Mouse (Mus musculus) stomach, postnatal 0 days (tissue): ENCODE measurements around the gene Morn4. TPM values are rescaled to one million over a fixed set of nuclear protein-coding genes. Genes with fewer than 3 reads are reported as not detected.

Experiments
- ATAC-seq: fragments of 200-750 bp; cut with Nextera tagmentation; 2 replicates; pipeline ENCODE4 v1.8.0; 2017; ENCODE audit not compliant: low FRiP score, low TSS enrichment
- DNase-seq: peaks from one replicate; pipeline ENCODE4 v3.0.0-alpha.2; 2016; ENCODE audit warnings: low spot score
- H3K27ac ChIP-seq: fragments of 300-500 bp; sonication (generic); replicated peaks from 2 replicates; pipeline ENCODE4 v1.5.1; 2014; ENCODE audit warnings: mild to moderate bottlenecking, control low read depth
- H3K27me3 ChIP-seq: fragments of 300-500 bp; sonication (generic); 2 replicates; pipeline ENCODE4 v1.6.1; 2014; ENCODE audit warnings: low read length; ENCODE audit not compliant: control insufficient read depth, insufficient read depth
- H3K36me3 ChIP-seq: fragments of 300-500 bp; sonication (generic); 2 replicates; pipeline ENCODE4 v1.6.1; 2014; ENCODE audit warnings: low read length, mixed read lengths; ENCODE audit not compliant: control insufficient read depth, insufficient read depth
- H3K4me1 ChIP-seq: fragments of 300-500 bp; sonication (generic); replicated peaks from 2 replicates; pipeline ENCODE4 v1.6.1; 2014; ENCODE audit warnings: antibody characterized with exemption; ENCODE audit not compliant: control insufficient read depth, insufficient read depth
- H3K4me2 ChIP-seq: fragments of 300-500 bp; sonication (generic); replicated peaks from 2 replicates; pipeline ENCODE4 v1.6.1; 2014; ENCODE audit warnings: low read depth, mild to moderate bottlenecking, control low read depth, moderate library complexity
- H3K4me3 ChIP-seq: fragments of 300-500 bp; sonication (generic); 2 replicates; pipeline ENCODE4 v1.5.1; 2014; ENCODE audit warnings: low read depth, low read length, control low read depth
- H3K9ac ChIP-seq: fragments of 300-500 bp; sonication (generic); 2 replicates; pipeline ENCODE4 v1.6.1; 2014; ENCODE audit warnings: mild to moderate bottlenecking, low read length, control low read depth, mixed read lengths
- H3K9me3 ChIP-seq: fragments of 300-500 bp; sonication (generic); 2 replicates; pipeline ENCODE4 v1.6.1; 2016; ENCODE audit warnings: low read length; ENCODE audit not compliant: control insufficient read depth
- CTCF ChIP-seq: IDR thresholded peaks from 2 replicates; pipeline ENCODE4 v1.5.1; 2016; ENCODE audit warnings: antibody characterized with exemption, low read depth, mild to moderate bottlenecking, moderate library complexity
- EP300 ChIP-seq: optimal IDR thresholded peaks from 2 replicates; pipeline ENCODE3; 2016; ENCODE audit warnings: antibody characterized with exemption
- WGBS: fragments of 180-500 bp; shearing (Covaris S2); extraction: QIAGEN DNeasy Blood & Tissue Kit; methylation state at CpG from one replicate; pipeline ENCODE4 v1.1.7; 2014; 5-methylcytosine and 5-hydroxymethylcytosine counted together
- polyA plus RNA-seq: library from polyadenylated mRNA; unstranded; fragments of >200 nt; fragmentation: Nextera tagmentation; extraction: Ambion mirVana; gene quantifications from 2 replicates; pipeline ENCODE4 v1.2.1, GENCODE M21; 2015

The Morn4 gene
- polyA plus RNA-seq, 1 experiment from 2014 or later: 7.3 TPM

DNA sequence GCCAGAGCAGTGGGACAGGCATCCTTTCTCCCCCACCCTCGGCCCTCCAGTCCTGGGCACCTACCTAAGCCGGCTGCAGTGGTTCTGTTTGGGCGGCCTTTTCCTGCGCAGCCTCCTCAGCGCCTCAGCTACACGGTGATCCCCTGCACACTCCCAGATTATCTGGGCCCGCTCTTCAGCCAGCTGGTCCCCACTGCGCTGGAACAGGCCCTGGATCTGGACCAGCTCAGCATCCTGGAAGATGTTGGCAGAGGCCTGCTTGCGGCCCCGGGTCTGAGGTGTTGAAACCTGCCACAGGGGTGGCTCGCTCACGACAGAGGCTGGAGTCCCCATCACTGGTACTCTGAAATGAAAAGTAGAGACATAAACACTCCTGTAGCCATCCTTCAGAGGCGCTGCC, 38.5 kb upstream of the Morn4 start:
- TF ChIP-seq EP300 (no peak), CTCF (no peak)
- Histone ChIP-seq H3K4me2 (no peak overlapping the region), H3K27ac (no peak overlapping the region), H3K4me1 (0 out of 2 replicates have a peak, but pooled peaks cover 2% of the 10 kb centered on the region), H3K36me3 (peaks cover 22% of the 10 kb centered on the region), H3K4me3 (no peak overlapping the region), H3K27me3 (no peaks in the 10 kb centered on the region), H3K9me3 (no peaks in the 10 kb centered on the region), H3K9ac (no peak overlapping the region)
- ATAC-seq (no peak), DNase-seq (no peak)
- 83% methylated on average over 13 of the region's 13 CpGs for WGBS

DNA sequence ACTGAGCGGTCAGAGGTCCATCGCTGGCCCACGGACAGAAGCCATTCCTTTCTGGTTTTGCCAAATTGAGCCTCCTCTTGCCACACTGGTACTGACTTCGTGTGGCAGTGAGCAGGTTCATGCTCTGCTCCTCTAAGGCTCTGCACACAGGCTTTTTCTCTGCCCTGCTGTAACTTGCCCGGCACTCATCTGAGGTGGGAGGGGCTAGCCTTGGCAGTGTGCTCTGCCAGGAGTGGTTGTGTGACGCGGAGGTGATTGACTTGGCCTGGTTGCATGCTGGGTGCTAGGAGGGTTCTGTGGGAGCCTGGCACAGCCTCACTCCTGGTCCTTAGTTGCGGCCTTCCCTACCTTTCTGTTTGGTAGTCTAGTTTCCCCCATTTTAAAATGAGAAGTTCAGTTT, 34.3 kb upstream of the Morn4 start:
- 74% methylated on average over 8 of the region's 8 CpGs for WGBS
- ATAC-seq (peak; percentile 33; the same call in 1 of the 2 replicates), DNase-seq (peak; percentile 31)
- no peaks in the 10 kb centered on the region for H3K4me1 ChIP-seq
- no peak overlapping the region for H3K4me2 ChIP-seq
- no peak overlapping the region for H3K9ac ChIP-seq
- no peak for TF ChIP-seq CTCF
- TF ChIP-seq EP300: no peak
- no peaks in the 10 kb centered on the region for H3K9me3 ChIP-seq
- peaks cover 24% of the 10 kb centered on the region for H3K36me3 ChIP-seq
- H3K27ac ChIP-seq: no peak overlapping the region
- no peak overlapping the region for H3K4me3 ChIP-seq
- H3K27me3 ChIP-seq: no peaks in the 10 kb centered on the region

DNA sequence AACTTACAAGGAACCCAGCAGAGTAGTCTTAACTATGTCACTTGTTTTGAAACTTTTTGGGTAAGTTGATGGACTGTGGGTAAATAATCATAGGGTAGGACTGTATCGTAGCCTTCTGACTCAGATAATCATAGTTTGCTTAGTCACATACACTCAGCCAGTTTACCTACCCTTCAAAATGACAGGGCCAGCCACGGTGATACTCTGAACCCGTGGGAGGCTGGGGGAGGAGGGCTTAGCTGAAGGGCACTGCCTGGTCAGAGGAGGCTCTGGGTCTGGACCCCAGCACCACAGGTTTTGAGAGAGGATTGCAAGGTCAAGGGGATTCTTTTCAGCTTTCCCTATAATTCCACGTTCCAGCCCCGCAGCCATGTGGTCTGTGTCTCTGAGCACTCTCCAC, 32.4 kb upstream of the Morn4 start:
- Histone ChIP-seq H3K4me2 (no peak overlapping the region), H3K36me3 (peaks cover 19% of the 10 kb centered on the region), H3K4me1 (no peaks in the 10 kb centered on the region), H3K4me3 (no peak overlapping the region), H3K27ac (no peak overlapping the region), H3K9ac (no peak overlapping the region), H3K27me3 (no peaks in the 10 kb centered on the region), H3K9me3 (no peaks in the 10 kb centered on the region)
- ATAC-seq: peak; percentile 81
- TF ChIP-seq EP300 (no peak), CTCF (no peak)
- 70% methylated on average over 5 of the region's 5 CpGs for WGBS
- peak; percentile 60 for DNase-seq

DNA sequence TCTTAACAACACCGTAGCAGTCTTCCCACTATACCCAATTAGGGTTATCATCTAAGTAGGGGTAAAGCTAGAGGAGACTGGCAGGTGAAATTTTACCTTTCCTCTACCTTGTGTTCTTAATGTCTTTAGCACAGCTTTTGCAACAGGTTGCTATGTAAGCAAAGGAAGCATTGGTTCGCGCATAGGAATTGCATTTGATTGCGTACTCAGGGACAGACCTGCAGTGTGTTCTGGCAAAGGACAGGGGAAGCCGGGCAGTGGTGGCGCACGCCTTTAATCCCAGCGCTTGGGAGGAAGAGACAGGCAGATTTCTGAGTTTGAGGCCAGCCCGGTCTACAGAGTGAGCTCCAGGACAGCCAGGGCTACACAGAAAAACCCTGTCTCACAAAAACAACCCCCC, 32.0 kb upstream of the Morn4 start:
- H3K27me3 ChIP-seq: no peaks in the 10 kb centered on the region
- H3K4me1 ChIP-seq: no peaks in the 10 kb centered on the region
- DNase-seq (no peak), ATAC-seq (peak; percentile 14; the same call in 1 of the 2 replicates)
- peaks cover 19% of the 10 kb centered on the region for H3K36me3 ChIP-seq
- TF ChIP-seq EP300: no peak
- WGBS: 90% methylated on average over 9 of the region's 9 CpGs
- no peak overlapping the region for H3K4me3 ChIP-seq
- H3K9ac ChIP-seq: no peak overlapping the region
- H3K9me3 ChIP-seq: no peaks in the 10 kb centered on the region
- H3K4me2 ChIP-seq: no peak overlapping the region
- H3K27ac ChIP-seq: no peak overlapping the region

DNA sequence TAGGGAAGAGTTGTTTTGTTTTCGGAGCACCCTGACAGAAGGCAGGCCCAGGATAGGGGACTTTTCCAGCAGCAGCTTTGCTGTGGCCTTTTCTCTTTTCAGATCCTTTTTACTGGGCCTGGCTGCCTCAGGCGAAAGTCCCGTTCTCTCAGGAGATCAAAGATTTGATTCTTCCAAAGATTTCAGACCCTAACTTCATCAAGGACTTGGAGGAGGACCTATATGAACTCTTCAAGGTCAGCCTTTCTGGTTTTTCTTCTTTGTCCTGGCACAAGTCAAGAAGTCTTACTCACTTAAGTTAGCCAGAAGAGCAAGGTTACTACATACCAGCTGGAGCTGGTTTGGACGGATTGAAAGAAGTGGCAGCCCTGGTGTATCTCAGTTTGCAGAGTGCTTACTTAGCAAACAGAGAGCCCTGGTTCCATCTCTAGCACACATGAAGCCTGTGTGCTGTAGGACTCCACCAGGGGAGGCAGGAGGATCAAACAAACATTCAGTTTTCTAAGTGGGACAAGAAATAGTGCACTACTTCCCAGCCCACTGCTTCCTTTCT, 29.7 kb upstream of the Morn4 start:
- Histone ChIP-seq H3K9me3 (no peaks in the 10 kb centered on the region), H3K9ac (no peak overlapping the region), H3K36me3 (peaks cover 13% of the 10 kb centered on the region), H3K27ac (0 out of 2 replicates have a peak overlapping the region, but pooled peaks have one; percentile 31), H3K4me3 (no peak overlapping the region), H3K4me1 (no peaks in the 10 kb centered on the region), H3K27me3 (no peaks in the 10 kb centered on the region), H3K4me2 (no peak overlapping the region)
- no peak for TF ChIP-seq EP300
- TF ChIP-seq CTCF: no peak
- 74% methylated on average over 4 of the region's 4 CpGs for WGBS
- ATAC-seq (peak; percentile 62), DNase-seq (no peak)

DNA sequence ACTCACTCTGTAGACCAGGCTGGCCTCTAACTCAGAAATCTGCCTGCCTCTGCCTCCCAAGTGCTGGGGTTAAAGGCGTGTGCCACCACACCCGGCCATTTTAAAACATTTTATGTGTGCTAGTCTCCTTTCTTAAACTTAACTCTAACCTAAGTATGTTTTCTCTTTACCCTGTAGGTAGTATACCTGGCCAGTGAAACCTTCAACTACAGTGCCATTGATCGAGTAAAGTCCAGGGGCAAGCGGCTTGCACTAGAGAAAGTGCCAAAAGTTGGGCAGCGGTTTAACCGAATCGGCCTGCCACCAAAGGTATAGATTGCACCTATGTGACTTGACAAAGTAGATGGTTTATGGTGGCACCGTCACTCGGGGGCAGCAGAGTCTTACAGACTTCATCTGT, 18.5 kb upstream of the Morn4 start:
- Histone ChIP-seq H3K4me3 (no peak overlapping the region), H3K36me3 (peaks cover 6% of the 10 kb centered on the region; the same call in 1 of the 2 replicates), H3K27me3 (no peaks in the 10 kb centered on the region), H3K4me1 (no peaks in the 10 kb centered on the region), H3K4me2 (no peak overlapping the region), H3K9ac (no peak overlapping the region), H3K9me3 (no peaks in the 10 kb centered on the region), H3K27ac (no peak overlapping the region)
- TF ChIP-seq EP300 (no peak), CTCF (peak; percentile 29)
- DNase-seq (no peak), ATAC-seq (no peak)
- WGBS: 94% methylated on average over 9 of the region's 9 CpGs
